Mouse (Mus musculus) T-helper 2 cell (primary cell): Measurements from ENCODE around the gene Opcml.

Source experiments
- in situ Hi-C: fragments of 300-600 bp; cut with MboI, MseI; formaldehyde crosslinking; loops from one replicate; pipeline ENCODE4 v1.15.1; 2025; ENCODE audit warnings: high pct_unique_total_duplicates

Gene Opcml

DNA sequence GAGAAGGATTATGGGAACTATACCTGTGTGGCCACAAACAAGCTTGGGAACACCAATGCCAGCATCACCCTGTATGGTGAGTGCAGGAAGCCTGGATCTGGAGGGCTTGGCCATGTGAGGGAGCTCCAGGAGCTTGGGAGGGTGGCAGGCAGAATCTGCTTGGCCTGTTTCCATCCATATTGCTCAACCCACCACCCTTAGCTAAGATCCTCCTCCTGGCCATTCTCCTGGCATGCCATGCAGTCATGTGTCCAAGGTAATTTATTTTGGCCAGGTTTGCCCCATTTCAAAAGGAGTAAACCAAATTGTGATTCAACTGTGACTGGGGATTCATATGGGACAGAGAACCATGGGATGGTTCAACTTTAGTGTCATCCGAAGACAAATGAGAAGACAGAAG is 1112.7 kb downstream of the Opcml start:
- in situ Hi-C loops = no loop called here

DNA sequence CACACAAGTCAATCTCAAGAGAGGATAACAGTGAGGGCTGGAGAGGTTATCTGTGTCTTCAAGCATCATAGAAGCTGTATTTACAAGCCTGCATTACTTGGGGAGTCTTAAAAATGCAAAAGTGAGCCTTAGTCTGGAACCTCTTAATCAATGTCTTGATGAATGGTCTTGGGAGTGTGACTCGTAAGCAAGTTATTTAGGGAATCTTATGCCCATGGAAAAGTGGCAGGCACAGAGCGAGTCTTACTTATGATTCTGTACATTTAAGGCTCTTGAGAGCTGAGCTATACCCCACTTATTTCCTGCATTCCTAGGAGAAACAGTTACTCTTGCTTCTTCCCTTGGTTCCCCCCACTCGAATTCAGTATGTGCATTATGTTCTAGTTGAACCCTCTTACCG is 1119.2 kb downstream of the Opcml start:
- in situ Hi-C loops = no loop called here

DNA sequence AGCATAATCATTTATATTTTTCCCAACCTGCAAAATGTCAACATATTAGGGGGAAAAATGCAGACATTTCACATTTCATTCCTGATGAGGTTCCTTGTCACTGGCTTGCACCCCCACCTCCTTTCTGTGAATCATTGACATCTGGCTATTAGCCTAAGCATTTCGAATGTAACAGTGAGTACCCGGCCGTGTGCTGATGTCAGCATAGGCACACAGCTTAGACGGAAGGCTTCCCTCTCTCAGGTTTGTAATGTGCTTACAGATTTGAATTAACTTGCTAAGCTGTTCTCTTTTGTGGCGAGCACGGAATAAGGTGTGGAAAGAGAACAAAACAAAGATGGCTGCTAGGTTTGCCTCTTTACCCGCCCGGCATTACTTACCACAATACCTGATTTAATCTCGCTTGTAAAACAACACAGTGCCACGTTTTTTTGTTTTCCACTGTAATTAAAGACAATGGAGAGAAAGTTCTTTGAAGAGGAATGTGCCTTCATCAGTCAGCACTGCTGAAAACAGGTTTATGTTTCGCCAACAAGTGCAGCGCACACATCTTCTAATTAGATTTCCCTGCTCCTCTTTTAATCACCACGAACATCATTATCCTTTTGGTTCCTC is 1121.1 kb downstream of the Opcml start:
- in situ Hi-C loops = no loop called here

DNA sequence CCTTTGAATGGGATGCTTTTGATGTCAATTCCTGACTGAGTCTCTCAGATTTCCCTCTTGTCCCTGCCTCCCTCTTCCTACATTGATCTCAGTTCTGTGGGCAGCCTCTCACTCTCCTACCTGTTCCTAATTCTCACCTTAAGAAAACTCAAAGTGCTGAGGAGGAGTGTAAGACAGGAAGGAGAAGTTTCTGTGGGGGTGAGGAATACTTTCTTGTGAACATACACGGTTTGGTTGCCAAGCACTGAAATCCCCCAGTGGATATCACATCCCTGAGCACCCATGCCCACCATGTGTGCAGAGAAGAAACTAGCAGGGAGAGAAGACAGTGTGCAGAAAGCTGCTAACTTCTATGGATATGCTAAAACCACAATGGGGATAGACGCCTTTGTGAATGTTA is 1141.5 kb downstream of the Opcml start:
- in situ Hi-C loops = no loop called here

DNA sequence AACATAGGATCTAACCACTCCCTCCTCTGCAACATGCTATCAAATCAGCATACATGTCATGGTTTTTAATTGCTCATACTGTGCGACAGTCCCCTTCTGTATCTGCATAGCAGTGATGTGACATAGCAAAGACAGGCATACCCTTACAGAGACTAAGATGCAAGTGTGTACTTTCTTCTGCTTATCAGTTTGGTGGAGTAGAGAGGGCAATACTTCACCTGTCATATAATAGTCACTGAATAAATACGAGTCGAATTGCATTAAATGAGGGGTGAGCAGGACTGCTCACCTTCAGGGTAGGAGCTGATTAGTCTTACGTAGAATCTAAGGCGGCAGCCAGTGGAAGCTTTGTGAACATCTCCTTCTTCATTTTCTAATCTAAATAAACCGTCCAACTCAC is 1146.6 kb downstream of the Opcml start:
- in situ Hi-C loops = no loop called here

DNA sequence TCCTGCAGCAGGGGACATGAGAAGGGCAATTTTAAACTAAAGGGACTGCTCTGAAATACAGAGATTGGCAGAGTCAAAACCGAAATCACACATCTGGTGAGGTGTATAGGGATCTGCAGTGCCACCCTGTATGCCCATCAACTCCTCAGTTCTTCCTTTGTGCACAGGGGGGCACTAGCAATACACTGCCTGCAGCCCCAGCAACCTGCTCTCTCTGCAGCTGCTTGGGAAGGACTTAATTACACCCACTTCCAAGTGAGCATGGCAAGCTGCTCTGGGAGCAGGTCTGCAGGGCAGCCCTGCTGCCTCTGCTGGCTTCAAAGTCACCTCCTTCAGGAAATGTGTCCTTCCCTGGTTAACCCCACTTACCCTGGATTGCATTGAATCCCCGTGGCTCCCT is 1147.4 kb downstream of the Opcml start:
- in situ Hi-C loops = no loop called here

DNA sequence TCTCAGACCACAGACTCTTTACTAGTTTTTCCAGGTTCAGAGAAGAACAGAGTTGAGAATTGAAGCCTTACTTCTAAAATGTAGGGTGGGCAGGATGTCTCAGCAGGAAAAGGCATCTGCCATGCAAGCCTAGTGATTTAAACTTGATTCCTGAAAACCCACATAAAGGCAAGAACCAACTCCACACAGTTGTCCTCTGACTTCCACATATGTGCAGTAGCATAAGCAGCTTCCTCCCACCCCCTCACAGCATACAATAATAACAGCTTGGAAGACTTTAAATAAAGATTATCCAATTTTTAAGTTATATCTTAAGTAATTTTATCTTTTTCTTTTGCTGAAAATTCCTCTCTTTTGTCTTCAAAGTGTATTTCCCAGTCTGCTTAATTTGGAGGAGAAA is 1150.3 kb downstream of the Opcml start:
- in situ Hi-C loops = no loop called here

DNA sequence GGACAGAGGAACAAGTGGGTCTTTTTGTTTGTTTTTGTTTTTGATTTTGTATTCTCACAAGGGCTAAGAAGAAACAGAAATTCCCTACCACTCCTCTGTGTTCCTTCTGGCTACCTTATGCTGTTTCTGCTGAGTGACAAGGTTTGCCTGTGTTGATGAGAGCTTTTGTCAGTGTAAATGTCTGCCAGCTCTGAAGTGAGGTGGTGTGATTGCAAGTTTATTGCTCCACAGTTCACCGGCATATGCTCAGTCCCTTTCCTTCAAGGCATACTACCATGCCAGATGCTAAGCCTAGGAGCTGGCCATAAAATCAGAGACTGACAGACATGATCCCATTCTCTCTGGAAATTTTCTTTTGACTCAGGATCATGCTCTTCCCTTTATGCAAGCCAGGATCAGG is 1178.9 kb downstream of the Opcml start:
- in situ Hi-C loops = loop anchor here (25.0 kb wide), 1 partner anchor 1418 kb away; no protein-coding TSS in a partner anchor
